Comparison of ENCODE assay signal across 19 mouse cellular contexts in the genomic region with DNA sequence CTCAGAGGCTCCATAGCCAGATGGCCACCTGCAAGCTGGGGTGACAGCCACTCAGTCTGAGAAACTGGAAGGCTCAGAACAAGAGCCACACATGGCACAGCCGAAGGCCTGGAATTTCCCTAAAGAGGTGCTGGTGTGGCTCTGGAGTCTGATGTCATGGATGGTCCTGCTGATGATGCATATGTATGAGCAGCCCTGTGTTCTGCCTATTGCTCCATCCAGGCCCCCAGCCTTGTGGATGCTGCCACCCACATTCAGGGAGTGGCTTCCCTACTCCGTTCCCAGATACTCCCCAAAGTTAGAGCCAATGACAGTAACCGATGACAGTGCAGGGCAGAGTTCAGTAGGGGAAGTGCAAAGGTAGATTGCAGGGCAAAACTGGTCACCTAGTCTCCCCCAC. TPM values are rescaled to one million over a fixed set of nuclear protein-coding genes. Genes with fewer than 3 reads are reported as not detected.
DNase-seq lines count a peak whose midpoint lies in the region; ATAC-seq and TF ChIP-seq lines count a peak whose summit lies in the region.
"Had no signal": no experiment of that assay in that cellular context is flagged by ENCODE, and none has a peak within 500 bp of the region (broad histone marks: within the 10 kb centered on the region; RNA-seq: fewer than 3 reads in every experiment).

No protein-coding gene starts in this region.

- no peak for TF ChIP-seq CTCF in brain, embryonic 14.5 days (IDR thresholded peaks at IDR 0.05; ENCODE audit: borderline replicate concordance, extremely low read depth, insufficient read depth, insufficient read length)
- TF ChIP-seq CTCF in stomach, postnatal 0 days (IDR thresholded peaks at IDR 0.05; ENCODE audit: low read depth): no peak

- intact Hi-C loops in heart, postnatal 14 days (cut with DNase I): loop anchor here (5.0 kb wide), 3 partner anchors 41 to 146 kb away; no protein-coding TSS in a partner anchor

- H3K27me3 ChIP-seq in liver, embryonic 12.5 days (replicated peaks): peaks cover 12% of the 10 kb centered on the region
- no peaks in the 10 kb centered on the region for H3K27me3 ChIP-seq in stomach, postnatal 0 days (ENCODE audit: control insufficient read depth, insufficient read depth, low read length)
- H3K27me3 ChIP-seq: embryonic facial prominence, embryonic 13.5 days; limb, embryonic 12.5 days had no signal

- no peak for TF ChIP-seq POLR2A in brain, embryonic 14.5 days (IDR thresholded peaks at IDR 0.05; ENCODE audit: borderline replicate concordance, extremely low read depth, insufficient read depth, insufficient read length, poor library complexity, severe bottlenecking)

- no peak overlapping the region for H3K9ac ChIP-seq in liver, embryonic 12.5 days
- no peak overlapping the region for H3K9ac ChIP-seq in stomach, postnatal 0 days (ENCODE audit: low read length)
- H3K9ac ChIP-seq: embryonic facial prominence, embryonic 13.5 days; limb, embryonic 12.5 days had no signal

- no peaks in the 10 kb centered on the region for H3K36me3 ChIP-seq in liver, embryonic 12.5 days
- no peaks in the 10 kb centered on the region for H3K36me3 ChIP-seq in stomach, postnatal 0 days (ENCODE audit: control insufficient read depth, insufficient read depth, low read length)
- H3K36me3 ChIP-seq: embryonic facial prominence, embryonic 13.5 days; heart, embryonic 10.5 days; limb, embryonic 12.5 days had no signal

- H3K4me3 ChIP-seq in liver, embryonic 12.5 days: no peak overlapping the region
- no peak overlapping the region for H3K4me3 ChIP-seq in stomach, postnatal 0 days (ENCODE audit: low read depth, low read length)
- H3K4me3 ChIP-seq: embryonic facial prominence, embryonic 13.5 days; heart, embryonic 10.5 days; limb, embryonic 12.5 days; myocyte had no signal

- H3K4me1 ChIP-seq in liver, embryonic 12.5 days: 0 out of 2 replicates have a peak, but pooled peaks cover 3% of the 10 kb centered on the region
- H3K4me1 ChIP-seq in stomach, postnatal 0 days (replicated peaks; ENCODE audit: control insufficient read depth, insufficient read depth): no peaks in the 10 kb centered on the region
- H3K4me1 ChIP-seq: embryonic facial prominence, embryonic 13.5 days had no signal

- TF ChIP-seq EP300 in stomach, postnatal 0 days (optimal IDR thresholded peaks at IDR 0.05): no peak

- WGBS in liver, embryonic 12.5 days (ENCODE audit: insufficient replicate concordance): 51% methylated on average over 3 of the region's 3 CpGs
- 54% methylated on average over 3 of the region's 3 CpGs for WGBS in stomach, postnatal 0 days

- H3K9me3 ChIP-seq in liver, embryonic 12.5 days (replicated peaks): no peaks in the 10 kb centered on the region
- H3K9me3 ChIP-seq in stomach, postnatal 0 days (ENCODE audit: control insufficient read depth, low read length): no peaks in the 10 kb centered on the region
- H3K9me3 ChIP-seq: embryonic facial prominence, embryonic 13.5 days; heart, embryonic 10.5 days; limb, embryonic 12.5 days had no signal

- peak; percentile 68 for ATAC-seq in liver, embryonic 12.5 days
- ATAC-seq in stomach, postnatal 0 days (ENCODE audit: low FRiP score, low TSS enrichment): peak; percentile 35; the same call in 1 of the 2 replicates

- no peak overlapping the region for H3K27ac ChIP-seq in liver, embryonic 12.5 days
- H3K27ac ChIP-seq in stomach, postnatal 0 days (replicated peaks): no peak overlapping the region
- H3K27ac ChIP-seq: embryonic facial prominence, embryonic 13.5 days; heart, embryonic 10.5 days; limb, embryonic 12.5 days had no signal

- H3K4me2 ChIP-seq in liver, embryonic 12.5 days: no peak overlapping the region
- H3K4me2 ChIP-seq in stomach, postnatal 0 days (replicated peaks; ENCODE audit: low read depth): no peak overlapping the region
- H3K4me2 ChIP-seq: embryonic facial prominence, embryonic 13.5 days; limb, embryonic 12.5 days had no signal

- peak; percentile 71 for DNase-seq in heart, adult 11 months
- DNase-seq in heart, postnatal 14 days: no peak
- DNase-seq in brain, embryonic 14.5 days (ENCODE audit: low read depth): peak; percentile 62
- DNase-seq in stomach, postnatal 0 days (ENCODE audit: low spot score): no peak
- no peak for DNase-seq in right cerebral cortex, adult 2 months (ENCODE audit: low spot score in 2 of 2)
- no peak for DNase-seq in kidney, postnatal 36 days
- DNase-seq: adrenal gland, adult 8-10 months; cerebellum, postnatal 10 days; gastrocnemius, postnatal 36 days; kidney, adult 9 months; kidney, postnatal 25 days; midbrain, embryonic 14.5 days; spleen, adult 18-20 months; thymus, adult 18-20 months had no signal

RNA-seq across cellular contexts. Expression of a gene that starts 26.4 kb away (rescaled TPM):
- total RNA-seq in heart, postnatal 14 days (2021): 10 to 100 TPM; 45.1 to 46.8 TPM
- 2.5 and 4.6 TPM in 2 replicates for polyA plus RNA-seq in brain, embryonic 14.5 days (2012; rRNA removed)
- polyA plus RNA-seq in liver, embryonic 12.5 days (2016; fragmentation: Nextera tagmentation; extraction: Ambion mirVana): 39.7 and 42.4 TPM in 2 replicates
- polyA plus RNA-seq in stomach, postnatal 0 days (2015; fragmentation: Nextera tagmentation; extraction: Ambion mirVana): 4.1 and 4.3 TPM in 2 replicates

Comparison
In these comparisons a context has a peak if more than half of its experiments do, and no peak if none do; other contexts are left out.
1. DNase-seq: peak in heart, adult 11 months (single experiment) and brain, embryonic 14.5 days (single experiment); none in heart, postnatal 14 days (0 of 2), stomach, postnatal 0 days (single experiment), right cerebral cortex, adult 2 months (0 of 2) and kidney, postnatal 36 days (0 of 2).